Mouse (Mus musculus): ENCODE measurements at regions not wholly inside any gene's neighbourhood (a gene's known extent, or its start where the extent isn't known, plus 50 kb on each side); places are given as distances from the start of the nearest gene placed in this dataset.
A peak's percentile ranks its signal among the peaks of the same experiment; 100 is the strongest.

- H3K4me1 ChIP-seq: no peaks in the 10 kb centered on the region
- no peak for ATAC-seq (replicated peaks)
- no peak overlapping the region for H3K4me2 ChIP-seq (replicated peaks)
- H3K27ac ChIP-seq (replicated peaks): no peak overlapping the region
- H3K4me3 ChIP-seq: no peak overlapping the region
- 98% methylated on average over 1 of the region's 1 CpGs for WGBS
- H3K27me3 ChIP-seq: no peaks in the 10 kb centered on the region
- H3K9me3 ChIP-seq: no peaks in the 10 kb centered on the region
- no peaks in the 10 kb centered on the region for H3K36me3 ChIP-seq
- no peak overlapping the region for H3K9ac ChIP-seq (replicated peaks)
These were observed 684.9 kb upstream of the Adgrl4 start for GRCm38 (mm10) chr3:150752787-150753186.

GRCm38 (mm10) chr3:150759854-150760253 is 677.8 kb upstream of the Adgrl4 start:
- 39% methylated on average over 1 of the region's 1 CpGs for WGBS
- peak; percentile 80 for ATAC-seq (replicated peaks)

GRCm38 (mm10) chr3:150784576-150784975 is 653.1 kb upstream of the Adgrl4 start:
- Histone ChIP-seq H3K27ac (replicated peaks) (no peak overlapping the region), H3K27me3 (no peaks in the 10 kb centered on the region), H3K9ac (replicated peaks) (no peak overlapping the region), H3K4me2 (replicated peaks) (no peak overlapping the region), H3K4me1 (no peaks in the 10 kb centered on the region), H3K9me3 (no peaks in the 10 kb centered on the region), H3K4me3 (no peak overlapping the region), H3K36me3 (no peaks in the 10 kb centered on the region)
- ATAC-seq (replicated peaks): no peak
- 69% methylated on average over 3 of the region's 3 CpGs for WGBS

More at GRCm38 (mm10) chr3:150759854-150760253, 677.8 kb upstream of the Adgrl4 start:
- Histone ChIP-seq H3K4me1 (no peaks in the 10 kb centered on the region), H3K9me3 (no peaks in the 10 kb centered on the region), H3K4me2 (replicated peaks) (no peak overlapping the region), H3K27me3 (no peaks in the 10 kb centered on the region), H3K27ac (replicated peaks) (no peak overlapping the region), H3K4me3 (no peak overlapping the region), H3K36me3 (no peaks in the 10 kb centered on the region), H3K9ac (replicated peaks) (no peak overlapping the region)

- Histone ChIP-seq H3K27ac (replicated peaks) (no peak overlapping the region), H3K4me3 (no peak overlapping the region), H3K9ac (replicated peaks) (no peak overlapping the region), H3K4me1 (0 out of 2 replicates have a peak, but pooled peaks cover 5% of the 10 kb centered on the region), H3K9me3 (no peaks in the 10 kb centered on the region), H3K27me3 (no peaks in the 10 kb centered on the region), H3K36me3 (no peaks in the 10 kb centered on the region), H3K4me2 (replicated peaks) (no peak overlapping the region)
- ATAC-seq (replicated peaks): no peak
These were observed 619.9 kb upstream of the Adgrl4 start for GRCm38 (mm10) chr3:150817807-150818206.

GRCm38 (mm10) chr3:150819369-150819768 is 618.3 kb upstream of the Adgrl4 start:
- Histone ChIP-seq H3K36me3 (no peaks in the 10 kb centered on the region), H3K9me3 (no peaks in the 10 kb centered on the region), H3K4me1 (0 out of 2 replicates have a peak, but pooled peaks cover 5% of the 10 kb centered on the region), H3K27ac (replicated peaks) (peak overlapping the region; percentile 55), H3K27me3 (no peaks in the 10 kb centered on the region), H3K4me3 (no peak overlapping the region), H3K4me2 (replicated peaks) (no peak overlapping the region), H3K9ac (replicated peaks) (no peak overlapping the region)
- peak; percentile 85 for ATAC-seq (replicated peaks)
- 42% methylated on average over 4 of the region's 4 CpGs for WGBS

- no peak for ATAC-seq (replicated peaks)
- H3K9ac ChIP-seq (replicated peaks): no peak overlapping the region
- 52% methylated on average over 5 of the region's 5 CpGs for WGBS
These were observed 617.6 kb upstream of the Adgrl4 start for GRCm38 (mm10) chr3:150820039-150820438.

GRCm38 (mm10) chr3:150846029-150846428 is 591.7 kb upstream of the Adgrl4 start:
- Histone ChIP-seq H3K27me3 (no peaks in the 10 kb centered on the region), H3K4me3 (no peak overlapping the region), H3K36me3 (no peaks in the 10 kb centered on the region), H3K4me1 (no peaks in the 10 kb centered on the region), H3K27ac (replicated peaks) (no peak overlapping the region), H3K9ac (replicated peaks) (no peak overlapping the region), H3K4me2 (replicated peaks) (no peak overlapping the region), H3K9me3 (no peaks in the 10 kb centered on the region)
- ATAC-seq (replicated peaks): no peak
- 88% methylated on average over 2 of the region's 2 CpGs for WGBS

More at GRCm38 (mm10) chr3:150820039-150820438, 617.6 kb upstream of the Adgrl4 start:
- no peak overlapping the region for H3K4me3 ChIP-seq
- H3K4me2 ChIP-seq (replicated peaks): no peak overlapping the region
- H3K27ac ChIP-seq (replicated peaks): peak overlapping the region; percentile 55; the same call in 1 of the 2 replicates
- no peaks in the 10 kb centered on the region for H3K9me3 ChIP-seq
- H3K36me3 ChIP-seq: no peaks in the 10 kb centered on the region
- H3K27me3 ChIP-seq: no peaks in the 10 kb centered on the region
- H3K4me1 ChIP-seq: 0 out of 2 replicates have a peak, but pooled peaks cover 5% of the 10 kb centered on the region

- Histone ChIP-seq H3K36me3 (no peaks in the 10 kb centered on the region), H3K9ac (replicated peaks) (no peak overlapping the region), H3K27me3 (no peaks in the 10 kb centered on the region), H3K27ac (replicated peaks) (no peak overlapping the region), H3K9me3 (no peaks in the 10 kb centered on the region), H3K4me2 (replicated peaks) (no peak overlapping the region), H3K4me3 (no peak overlapping the region), H3K4me1 (no peaks in the 10 kb centered on the region)
- ATAC-seq (replicated peaks): no peak
- 8% methylated on average over 4 of the region's 4 CpGs for WGBS
These were observed 585.6 kb upstream of the Adgrl4 start for GRCm38 (mm10) chr3:150852107-150852506.

GRCm38 (mm10) chr3:150896668-150897067 is 541.0 kb upstream of the Adgrl4 start:
- 64% methylated on average over 2 of the region's 2 CpGs for WGBS
- H3K27me3 ChIP-seq: no peaks in the 10 kb centered on the region
- H3K36me3 ChIP-seq: no peaks in the 10 kb centered on the region
- H3K9ac ChIP-seq (replicated peaks): no peak overlapping the region
- no peak for ATAC-seq (replicated peaks)
- H3K4me1 ChIP-seq: no peaks in the 10 kb centered on the region
- no peak overlapping the region for H3K4me2 ChIP-seq (replicated peaks)
- no peak overlapping the region for H3K4me3 ChIP-seq
- H3K9me3 ChIP-seq: no peaks in the 10 kb centered on the region
- no peak overlapping the region for H3K27ac ChIP-seq (replicated peaks)

GRCm38 (mm10) chr3:150910091-150910490 is 527.6 kb upstream of the Adgrl4 start:
- H3K36me3 ChIP-seq: no peaks in the 10 kb centered on the region

GRCm38 (mm10) chr3:150954897-150955296 is 482.8 kb upstream of the Adgrl4 start:
- H3K9me3 ChIP-seq: no peaks in the 10 kb centered on the region
- H3K4me1 ChIP-seq: no peaks in the 10 kb centered on the region
- ATAC-seq (replicated peaks): no peak
- no peak overlapping the region for H3K27ac ChIP-seq (replicated peaks)
- H3K9ac ChIP-seq (replicated peaks): no peak overlapping the region
- H3K36me3 ChIP-seq: no peaks in the 10 kb centered on the region
- H3K4me2 ChIP-seq (replicated peaks): no peak overlapping the region
- 63% methylated on average over 1 of the region's 1 CpGs for WGBS
- H3K4me3 ChIP-seq: no peak overlapping the region
- H3K27me3 ChIP-seq: no peaks in the 10 kb centered on the region

More at GRCm38 (mm10) chr3:150910091-150910490, 527.6 kb upstream of the Adgrl4 start:
- no peak for ATAC-seq (replicated peaks)
- WGBS: 91% methylated on average over 2 of the region's 2 CpGs
- no peaks in the 10 kb centered on the region for H3K27me3 ChIP-seq
- H3K4me1 ChIP-seq: no peaks in the 10 kb centered on the region
- no peak overlapping the region for H3K4me2 ChIP-seq (replicated peaks)
- H3K4me3 ChIP-seq: no peak overlapping the region
- no peak overlapping the region for H3K27ac ChIP-seq (replicated peaks)
- no peak overlapping the region for H3K9ac ChIP-seq (replicated peaks)
- H3K9me3 ChIP-seq: no peaks in the 10 kb centered on the region

- no peaks in the 10 kb centered on the region for H3K27me3 ChIP-seq
- WGBS: 51% methylated on average over 2 of the region's 2 CpGs
- no peaks in the 10 kb centered on the region for H3K9me3 ChIP-seq
- 0 out of 2 replicates have a peak, but pooled peaks cover 2% of the 10 kb centered on the region for H3K4me1 ChIP-seq
- H3K4me2 ChIP-seq (replicated peaks): no peak overlapping the region
- H3K27ac ChIP-seq (replicated peaks): no peak overlapping the region
- H3K36me3 ChIP-seq: no peaks in the 10 kb centered on the region
- ATAC-seq (replicated peaks): no peak
- H3K4me3 ChIP-seq: no peak overlapping the region
- H3K9ac ChIP-seq (replicated peaks): no peak overlapping the region
These were observed 438.0 kb upstream of the Adgrl4 start for GRCm38 (mm10) chr3:150999652-151000051.

- Histone ChIP-seq H3K9me3 (no peaks in the 10 kb centered on the region), H3K4me1 (0 out of 2 replicates have a peak, but pooled peaks cover 2% of the 10 kb centered on the region), H3K36me3 (no peaks in the 10 kb centered on the region), H3K9ac (replicated peaks) (no peak overlapping the region), H3K4me3 (no peak overlapping the region), H3K27me3 (no peaks in the 10 kb centered on the region), H3K4me2 (replicated peaks) (no peak overlapping the region), H3K27ac (replicated peaks) (no peak overlapping the region)
- no peak for ATAC-seq (replicated peaks)
- WGBS: 39% methylated on average over 5 of the region's 5 CpGs
These were observed 437.5 kb upstream of the Adgrl4 start for GRCm38 (mm10) chr3:151000217-151000616.
